Mouse (Mus musculus): Measurements from ENCODE around the gene Arhgap8. TPM values are rescaled to one million over a fixed set of nuclear protein-coding genes. Genes with fewer than 3 reads are reported as not detected.

Gene Arhgap8
- polyA plus RNA-seq, 1 experiment = 0.06 TPM

DNA sequence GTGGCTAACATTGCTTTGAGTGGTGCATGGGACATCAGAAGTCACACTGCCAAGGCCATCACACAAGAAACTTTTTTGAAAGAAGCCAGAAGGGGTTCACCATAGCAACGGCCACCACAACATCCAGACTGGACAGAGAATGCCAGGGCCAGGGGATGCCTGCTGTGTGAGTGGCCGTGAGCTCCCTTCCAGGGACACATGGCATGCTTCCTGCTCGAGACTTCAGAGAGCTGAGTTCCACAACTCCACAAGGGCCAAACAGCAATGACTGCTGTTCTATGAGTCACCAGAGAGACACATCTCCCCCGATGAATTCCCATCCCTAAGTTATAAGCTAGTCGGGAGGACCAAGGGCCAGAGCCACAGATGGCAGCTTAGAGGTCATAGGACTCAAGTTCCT lies 91.3 kb downstream of the Arhgap8 start:
- no peak overlapping the region for H3K4me3 ChIP-seq (ENCODE audit: insufficient read depth, low read length)
- TF ChIP-seq CTCF (IDR thresholded peaks at IDR 0.05; ENCODE audit: extremely low read depth, insufficient read depth, low read length) = no peak
- TF ChIP-seq POLR2A (IDR thresholded peaks at IDR 0.05; ENCODE audit: extremely low read depth, insufficient read depth, low read length) = no peak
- no peak overlapping the region for H3K27ac ChIP-seq (ENCODE audit: insufficient read depth, low read length)
- peaks cover 6% of the 10 kb centered on the region for H3K4me1 ChIP-seq (ENCODE audit: control insufficient read depth, insufficient read depth, low read length)

GRCm38 (mm10) chr15:84812831-84813357 lies 93.0 kb downstream of the Arhgap8 start:
- no peak overlapping the region for H3K27ac ChIP-seq (ENCODE audit: insufficient read depth, low read length)
- no peak overlapping the region for H3K4me3 ChIP-seq (ENCODE audit: insufficient read depth, low read length)
- H3K4me1 ChIP-seq (ENCODE audit: control insufficient read depth, insufficient read depth, low read length) = peaks cover 6% of the 10 kb centered on the region
- TF ChIP-seq CTCF (IDR thresholded peaks at IDR 0.05; ENCODE audit: extremely low read depth, insufficient read depth, low read length) (no peak), POLR2A (IDR thresholded peaks at IDR 0.05; ENCODE audit: extremely low read depth, insufficient read depth, low read length) (no peak)

GRCm38 (mm10) chr15:84815171-84815570 lies 95.3 kb downstream of the Arhgap8 start:
- Histone ChIP-seq H3K27ac (ENCODE audit: insufficient read depth, low read length) (no peak overlapping the region), H3K4me1 (ENCODE audit: control insufficient read depth, insufficient read depth, low read length) (peaks cover 6% of the 10 kb centered on the region)

GRCm38 (mm10) chr15:84817589-84817988 lies 97.7 kb downstream of the Arhgap8 start:
- no peak for TF ChIP-seq POLR2A (IDR thresholded peaks at IDR 0.05; ENCODE audit: extremely low read depth, insufficient read depth, low read length)
- no peak for TF ChIP-seq CTCF (IDR thresholded peaks at IDR 0.05; ENCODE audit: extremely low read depth, insufficient read depth, low read length)
- H3K4me3 ChIP-seq (ENCODE audit: insufficient read depth, low read length) = no peak overlapping the region
- no peak overlapping the region for H3K27ac ChIP-seq (ENCODE audit: insufficient read depth, low read length)
- peaks cover 5% of the 10 kb centered on the region for H3K4me1 ChIP-seq (ENCODE audit: control insufficient read depth, insufficient read depth, low read length)

More at GRCm38 (mm10) chr15:84815171-84815570, 95.3 kb downstream of the Arhgap8 start:
- H3K4me3 ChIP-seq (ENCODE audit: insufficient read depth, low read length) = no peak overlapping the region
- TF ChIP-seq CTCF (IDR thresholded peaks at IDR 0.05; ENCODE audit: extremely low read depth, insufficient read depth, low read length) (no peak), POLR2A (IDR thresholded peaks at IDR 0.05; ENCODE audit: extremely low read depth, insufficient read depth, low read length) (no peak)

DNA sequence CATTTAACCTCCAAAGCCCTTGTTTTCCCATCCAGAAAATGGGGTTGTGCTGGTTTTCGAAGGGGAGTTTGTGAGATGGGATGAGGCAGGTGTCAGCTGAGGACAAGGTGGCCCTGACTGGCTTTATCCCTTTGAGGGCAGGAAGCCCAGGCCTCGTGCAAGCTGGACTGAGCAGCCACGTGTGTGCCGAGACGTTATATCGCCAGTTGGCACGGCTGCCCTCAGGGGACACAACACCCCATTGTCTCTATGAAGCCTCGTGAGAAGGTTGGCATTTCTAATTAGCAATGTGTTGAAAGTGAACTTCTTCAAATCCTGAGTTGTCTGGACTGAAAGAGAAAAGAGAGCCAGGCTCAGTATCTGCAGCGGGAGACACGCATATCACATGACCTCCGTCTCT lies 98.4 kb downstream of the Arhgap8 start:
- Histone ChIP-seq H3K4me3 (ENCODE audit: insufficient read depth, low read length) (no peak overlapping the region), H3K4me1 (ENCODE audit: control insufficient read depth, insufficient read depth, low read length) (peaks cover 3% of the 10 kb centered on the region; the same call in 1 of the 2 replicates), H3K27ac (ENCODE audit: insufficient read depth, low read length) (no peak overlapping the region)
- TF ChIP-seq POLR2A (IDR thresholded peaks at IDR 0.05; ENCODE audit: extremely low read depth, insufficient read depth, low read length) = no peak
- no peak for TF ChIP-seq CTCF (IDR thresholded peaks at IDR 0.05; ENCODE audit: extremely low read depth, insufficient read depth, low read length)

DNA sequence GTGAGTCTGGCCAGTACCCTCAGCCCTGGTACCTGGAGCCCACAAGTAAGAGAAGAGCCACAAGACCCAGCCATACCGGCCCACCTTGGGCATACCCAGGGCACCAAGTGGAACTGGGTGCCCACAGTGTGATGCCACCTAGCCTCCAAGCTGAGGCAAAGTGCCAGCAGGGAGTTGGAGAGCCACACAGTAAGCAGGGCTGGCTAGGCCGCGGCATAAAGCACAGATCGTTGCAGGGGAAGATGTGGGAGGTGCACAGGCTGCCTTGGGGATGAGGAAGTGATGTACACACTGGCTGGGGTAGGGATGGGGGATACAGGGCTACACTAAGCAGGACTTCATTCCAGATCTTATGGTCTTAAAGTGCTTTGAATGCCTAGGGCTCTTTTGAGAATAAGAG lies 101.0 kb downstream of the Arhgap8 start:
- Histone ChIP-seq H3K4me3 (ENCODE audit: insufficient read depth, low read length) (no peak overlapping the region), H3K4me1 (ENCODE audit: control insufficient read depth, insufficient read depth, low read length) (peaks cover 2% of the 10 kb centered on the region; the same call in 1 of the 2 replicates), H3K27ac (ENCODE audit: insufficient read depth, low read length) (no peak overlapping the region)
- no peak for TF ChIP-seq CTCF (IDR thresholded peaks at IDR 0.05; ENCODE audit: extremely low read depth, insufficient read depth, low read length)
- no peak for TF ChIP-seq POLR2A (IDR thresholded peaks at IDR 0.05; ENCODE audit: extremely low read depth, insufficient read depth, low read length)

Other genes with a start within 250 kb of the Arhgap8 start
- gene Rtl6, start 162.2 kb upstream of the Arhgap8 start, polyA plus RNA-seq (2012; rRNA removed) = 34.6 and 36.9 TPM in 2 replicates
- 10.1 and 10.3 TPM in 2 replicates for gene Prr5, start 50.4 kb upstream of the Arhgap8 start, polyA plus RNA-seq (2012; rRNA removed)
- gene Phf21b, start 136.0 kb downstream of the Arhgap8 start, polyA plus RNA-seq (2012; rRNA removed) = 22.9 and 30.1 TPM in 2 replicates
- gene Gm29666, start 200.0 kb downstream of the Arhgap8 start, polyA plus RNA-seq (2012; rRNA removed) = 2.1 and 2.6 TPM in 2 replicates
- 13.3 and 13.7 TPM in 2 replicates for gene Nup50, start 203.4 kb downstream of the Arhgap8 start, polyA plus RNA-seq (2012; rRNA removed)

All from cortical plate, adult 2 months (tissue).